Mouse (Mus musculus): ENCODE measurements at regions not wholly inside any gene's neighbourhood (a gene's known extent, or its start where the extent isn't known, plus 50 kb on each side); places are given as distances from the start of the nearest gene placed in this dataset.

- no peak for DNase-seq
Observed at GRCm38 (mm10) chr12:25172450-25172849, 75.5 kb upstream of the Id2 start.

GRCm38 (mm10) chr12:25169611-25170010, 72.7 kb upstream of the Id2 start:
- DNase-seq: no peak

GRCm38 (mm10) chr12:25168213-25168545, 71.2 kb upstream of the Id2 start:
- DNase-seq: no peak

- no peak for DNase-seq
Observed at GRCm38 (mm10) chr12:25167504-25168212, 70.7 kb upstream of the Id2 start.

- DNase-seq: no peak
Observed at GRCm38 (mm10) chr12:25166525-25166924, 69.6 kb upstream of the Id2 start.

GRCm38 (mm10) chr12:25165650-25166049, 68.7 kb upstream of the Id2 start:
- no peak for DNase-seq

- DNase-seq: no peak
Observed at GRCm38 (mm10) chr12:25164724-25165123, 67.8 kb upstream of the Id2 start.

GRCm38 (mm10) chr12:25163541-25163940, 66.6 kb upstream of the Id2 start:
- no peak for DNase-seq

GRCm38 (mm10) chr12:25162843-25163242, 65.9 kb upstream of the Id2 start:
- DNase-seq: no peak

- no peak for DNase-seq
Observed at GRCm38 (mm10) chr12:25161939-25162338, 65.0 kb upstream of the Id2 start.

- no peak for DNase-seq
Observed at GRCm38 (mm10) chr12:25160990-25161843, 64.3 kb upstream of the Id2 start.

GRCm38 (mm10) chr12:25159091-25159490, 62.2 kb upstream of the Id2 start:
- DNase-seq: no peak

- DNase-seq: no peak
Observed at GRCm38 (mm10) chr12:25157238-25157637, 60.3 kb upstream of the Id2 start.

GRCm38 (mm10) chr12:25155396-25155795, 58.5 kb upstream of the Id2 start:
- no peak for DNase-seq

- DNase-seq: no peak
Observed at GRCm38 (mm10) chr12:25148099-25148498, 51.2 kb upstream of the Id2 start.
